Mouse (Mus musculus) urinary bladder, adult 18-20 months (tissue): Measurements from ENCODE around the gene Myh9.

ENCODE experiments used
- DNase-seq, 2 experiments: peaks; one replicate each; pipeline ENCODE4 v3.0.0; 2022; ENCODE audit warnings: low spot score in 2 of 2, mixed read lengths in 2 of 2

Myh9 gene

DNA sequence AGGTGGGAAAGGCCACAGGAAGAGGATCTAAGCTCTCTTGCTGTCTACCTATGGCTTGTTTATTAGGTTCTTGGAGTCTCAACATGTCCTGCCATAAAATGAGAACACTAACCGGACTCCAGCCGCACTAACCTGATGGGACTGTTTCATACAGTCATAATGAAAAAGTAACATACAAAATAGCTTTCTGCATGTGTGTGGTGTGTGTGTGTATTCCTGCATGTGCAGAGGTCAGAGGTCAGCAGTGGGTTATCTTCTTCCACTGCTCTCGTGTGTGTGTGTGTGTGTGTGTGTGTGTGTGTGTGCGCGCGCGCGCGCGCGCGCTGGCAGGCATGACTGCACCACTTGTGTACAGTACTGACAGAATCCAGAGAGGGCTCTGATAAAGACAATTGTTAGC is 13.7 kb downstream of the Myh9 start:
- no peak for DNase-seq

DNA sequence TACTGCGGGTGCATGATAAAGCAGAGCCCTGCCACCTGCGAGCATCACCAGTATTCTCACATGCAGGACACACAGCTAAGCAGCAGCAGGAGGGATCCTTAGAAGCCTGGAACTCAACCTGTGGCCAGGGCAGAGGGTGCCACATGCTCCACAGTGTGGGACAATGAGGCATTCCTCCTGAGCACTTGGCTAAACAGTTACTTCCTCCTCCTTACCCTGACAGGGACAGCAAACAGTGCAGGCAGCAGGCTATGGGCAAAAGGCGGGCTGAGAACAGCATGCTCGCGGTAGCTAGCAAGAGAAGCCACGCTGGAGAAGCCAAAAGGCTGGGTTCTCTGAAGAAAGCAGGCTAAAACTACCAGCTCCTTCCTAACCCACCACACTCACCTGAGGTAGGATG is 14.2 kb downstream of the Myh9 start:
- no peak for DNase-seq

DNA sequence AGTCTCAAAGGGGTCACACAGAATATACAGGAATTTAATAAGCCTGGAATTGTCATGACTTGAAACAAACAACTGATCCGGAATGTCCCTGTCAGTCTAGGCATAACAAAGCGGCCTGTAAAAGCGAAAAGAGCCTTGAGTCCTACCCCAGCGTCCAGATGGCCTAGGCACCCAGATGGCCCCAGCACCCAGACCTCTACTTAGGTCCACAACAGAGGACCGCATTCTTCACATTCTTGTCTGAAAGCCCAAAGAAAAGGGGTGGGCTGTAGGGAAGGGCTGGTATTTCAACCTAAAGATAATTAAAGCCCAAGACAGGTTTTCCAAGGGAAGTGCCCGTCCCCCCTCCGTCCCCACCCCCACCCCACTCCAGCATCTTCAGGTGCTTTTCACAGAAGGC is 14.6 kb downstream of the Myh9 start:
- no peak for DNase-seq

DNA sequence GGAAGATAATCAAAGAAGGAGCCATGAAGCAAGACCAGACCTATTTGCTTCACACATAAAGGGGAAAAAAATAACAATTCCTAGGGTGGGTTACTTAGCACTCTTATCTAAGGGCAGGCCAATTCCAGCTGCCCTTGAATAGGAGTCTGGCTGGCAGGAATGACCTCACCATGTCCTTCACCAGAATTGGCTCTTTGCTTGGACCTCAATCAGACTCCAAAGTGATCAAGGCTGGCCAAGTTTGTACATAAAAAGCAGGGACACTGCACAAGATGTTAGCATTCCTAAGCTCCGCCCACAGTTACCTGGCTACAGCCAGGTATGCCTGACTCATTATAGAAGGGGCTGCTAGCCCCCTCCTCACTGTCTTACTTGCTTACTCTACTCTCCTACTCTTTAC is 16.6 kb downstream of the Myh9 start:
- DNase-seq: no peak

DNA sequence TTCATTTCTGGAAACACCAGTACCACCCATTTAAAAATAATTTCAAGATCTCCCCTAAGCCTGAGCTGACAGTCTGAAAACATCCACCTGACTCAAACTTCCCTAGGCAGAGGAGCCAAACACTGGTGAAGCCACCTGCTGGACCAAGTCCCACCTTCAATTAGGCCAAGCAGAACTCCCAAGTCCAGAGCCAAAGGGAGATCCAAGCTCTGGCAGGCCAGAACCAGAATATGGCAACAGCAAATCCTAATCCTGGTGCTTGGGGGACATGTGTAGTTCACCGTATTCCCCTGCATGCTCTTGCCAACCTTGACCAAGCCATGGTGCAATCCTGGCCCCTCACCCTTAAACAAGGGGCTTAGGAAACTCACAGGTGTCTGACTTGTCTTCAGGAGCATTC is 17.7 kb downstream of the Myh9 start:
- no peak for DNase-seq

DNA sequence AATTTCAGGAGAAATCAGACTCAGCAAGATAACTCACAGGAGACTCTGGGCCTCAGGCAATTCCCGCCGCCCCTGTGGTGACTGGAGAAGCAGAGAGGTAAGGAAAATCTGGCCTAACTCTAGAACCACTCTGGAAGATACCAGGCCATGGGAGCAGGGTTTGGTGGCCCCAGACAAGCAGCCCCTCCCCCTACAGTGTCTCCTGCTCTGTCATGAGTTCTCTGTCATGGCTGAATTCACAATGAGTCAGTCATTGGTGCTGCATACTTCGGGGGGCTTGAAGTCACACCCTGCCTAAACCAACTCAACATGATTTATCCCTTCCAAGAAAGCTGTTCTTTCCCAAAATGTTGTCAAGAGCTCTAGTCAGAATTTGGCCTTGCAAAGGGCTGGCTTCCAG is 18.3 kb downstream of the Myh9 start:
- DNase-seq: no peak

DNA sequence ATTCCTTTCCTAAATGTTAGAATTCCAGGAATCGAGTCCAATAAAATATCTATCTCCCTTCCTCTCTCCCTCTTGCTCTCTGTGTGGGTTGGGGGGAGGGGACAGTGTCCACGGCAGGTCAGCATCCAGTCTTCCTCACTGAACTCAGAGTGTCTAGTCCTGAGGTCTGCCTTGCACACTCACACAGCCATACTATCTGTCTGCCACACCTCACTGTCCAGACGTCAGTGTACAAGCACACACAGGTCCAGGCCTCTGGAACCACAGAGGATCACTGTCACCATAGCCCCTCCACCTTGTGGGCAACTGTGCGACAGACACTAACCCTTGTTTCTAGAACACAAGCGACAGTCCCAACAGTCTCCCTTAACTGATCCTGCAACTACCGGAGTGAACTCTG is 18.8 kb downstream of the Myh9 start:
- no peak for DNase-seq

DNA sequence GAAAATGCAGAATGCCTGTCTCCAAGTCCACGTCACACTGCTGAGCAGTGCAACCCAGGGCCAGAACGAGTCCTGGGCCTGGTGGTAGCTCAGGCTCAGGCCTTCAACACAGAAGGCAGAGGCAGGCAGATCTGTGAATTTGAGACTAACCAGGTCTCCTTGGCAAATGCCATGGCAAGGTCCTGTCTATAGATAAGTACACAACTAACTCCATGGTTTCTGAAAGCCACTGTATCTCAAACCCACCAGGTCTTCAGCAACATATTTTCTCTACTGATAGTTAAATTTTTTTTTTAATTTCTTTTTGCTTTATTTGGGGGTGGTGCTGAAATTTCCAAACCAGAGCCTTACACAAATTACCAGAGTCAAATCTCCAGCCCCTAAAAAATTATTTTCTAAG is 19.3 kb downstream of the Myh9 start:
- no peak for DNase-seq

DNA sequence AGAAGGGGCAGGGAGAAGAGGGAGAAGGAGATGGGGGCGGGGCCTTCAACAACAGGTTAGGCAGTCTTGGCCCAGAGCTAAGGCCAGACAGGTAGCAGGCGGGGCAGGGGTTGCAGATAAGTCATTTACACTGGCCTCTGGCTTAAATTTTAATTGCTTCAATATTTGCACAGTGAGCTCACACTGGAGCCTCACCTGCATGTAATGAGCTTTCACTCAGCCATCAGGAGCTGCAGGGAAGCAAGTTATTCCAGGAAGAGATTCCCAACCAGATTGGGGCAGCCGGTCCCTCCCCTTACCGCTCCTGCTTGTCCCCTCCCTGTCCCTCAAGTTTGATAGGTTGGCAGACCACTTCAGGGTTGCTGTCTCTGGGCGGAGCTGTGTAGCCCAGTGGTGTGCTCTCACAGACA is 19.9 kb downstream of the Myh9 start:
- peak in 1 of 2 experiments; percentile 76 for DNase-seq

DNA sequence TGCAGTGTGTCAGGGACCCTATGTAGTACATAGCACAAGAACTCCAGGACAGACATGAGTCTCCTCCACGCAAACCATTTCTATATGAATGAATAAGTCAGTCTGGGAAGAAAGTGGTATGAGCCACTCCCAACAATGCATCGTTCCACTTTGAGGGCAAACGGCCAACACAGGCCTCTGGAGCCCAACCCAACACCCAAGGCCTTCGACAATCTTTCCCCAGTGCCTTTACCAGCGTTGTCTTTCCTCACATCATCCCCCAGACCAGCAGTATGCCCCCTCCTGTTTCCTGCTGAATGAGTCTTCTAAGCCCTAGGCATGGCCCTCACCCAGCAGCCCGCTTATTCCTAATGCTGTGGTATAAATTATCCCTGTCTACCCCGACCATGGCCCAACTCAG is 20.6 kb downstream of the Myh9 start:
- no peak for DNase-seq

DNA sequence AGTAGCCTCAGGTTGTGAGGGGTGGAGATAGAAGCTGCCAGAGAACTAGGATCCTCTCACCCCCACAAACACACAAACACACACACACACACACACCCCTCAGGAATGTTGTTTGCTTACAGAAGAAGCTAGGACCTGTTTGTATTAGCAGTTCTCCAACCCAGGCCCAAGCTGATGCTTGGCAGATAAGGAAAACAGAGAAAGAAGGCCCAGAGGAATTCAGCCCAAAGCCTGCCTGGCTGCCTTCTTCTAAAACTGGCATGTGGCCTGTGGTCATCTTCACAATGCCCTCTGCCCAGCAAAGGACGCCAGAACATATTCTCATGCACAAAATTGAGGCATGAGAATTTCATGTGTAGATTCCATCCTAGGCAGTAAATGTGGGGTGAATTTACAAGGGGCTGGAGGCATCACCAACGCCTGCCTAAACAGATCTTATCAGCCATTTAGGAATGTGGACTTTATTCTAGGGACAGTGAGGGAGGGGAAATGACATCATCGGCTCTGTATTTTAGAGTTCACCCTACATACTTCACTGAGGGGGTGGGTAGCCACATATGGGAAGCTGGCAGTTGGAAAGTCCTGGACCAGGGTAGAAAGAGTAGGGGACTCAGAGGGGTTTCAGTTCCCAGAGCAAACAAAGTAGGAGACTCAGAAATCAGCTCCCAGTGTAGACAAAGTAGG is 21.4 kb downstream of the Myh9 start:
- DNase-seq: no peak

DNA sequence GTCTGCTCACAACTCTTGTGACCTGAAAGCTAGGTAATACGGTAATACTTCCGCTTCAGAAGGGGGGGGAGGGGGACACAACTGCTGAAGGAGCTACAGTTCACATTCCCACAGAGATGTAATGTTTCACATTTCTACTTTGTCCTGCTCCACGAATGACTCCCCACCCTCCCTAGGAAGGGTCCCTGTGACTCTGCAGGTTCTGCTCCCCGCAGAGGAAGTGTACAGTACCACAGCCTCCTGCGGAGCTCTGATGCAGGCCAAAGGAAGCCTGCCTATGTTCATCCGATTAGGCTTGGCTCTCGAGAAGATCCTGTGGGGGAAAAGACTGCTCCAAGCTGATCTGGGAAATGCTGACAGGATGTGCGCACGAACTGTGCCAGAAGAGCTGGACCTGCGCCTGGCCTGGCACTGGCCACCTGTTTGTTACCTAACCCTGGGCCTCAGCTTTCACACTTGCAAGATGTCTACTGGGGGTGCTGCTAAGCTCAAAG is 22.0 kb downstream of the Myh9 start:
- DNase-seq: peak in 1 of 2 experiments; percentile 56

DNA sequence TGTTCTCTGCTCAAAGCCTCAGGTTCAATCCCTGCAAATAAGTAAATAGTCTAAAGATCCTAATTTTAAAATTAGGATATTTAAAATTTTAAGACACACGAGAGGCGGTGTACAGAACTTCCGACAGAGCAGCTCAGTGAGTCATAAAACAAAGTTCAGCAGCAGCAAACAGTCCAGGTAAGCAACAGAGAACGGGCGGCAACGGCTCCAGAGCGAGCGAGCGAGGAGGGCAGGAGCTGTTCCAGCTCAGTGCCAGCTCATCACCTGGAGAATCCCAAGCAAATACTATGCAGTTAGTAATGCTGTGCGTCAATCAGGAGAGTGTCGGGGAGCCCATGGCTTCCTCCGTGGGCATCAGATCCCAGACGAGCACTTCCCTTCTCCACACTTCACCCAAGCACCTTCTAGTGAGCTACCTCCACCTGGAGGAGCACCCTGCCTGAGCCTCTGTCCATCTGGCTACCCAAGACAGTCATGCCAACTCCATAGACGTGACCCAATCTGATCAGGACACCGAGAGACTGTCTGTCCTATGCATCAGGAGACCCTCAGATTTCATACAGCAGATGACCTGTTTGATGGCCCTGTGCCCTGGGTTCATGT is 23.3 kb downstream of the Myh9 start:
- DNase-seq: no peak

DNA sequence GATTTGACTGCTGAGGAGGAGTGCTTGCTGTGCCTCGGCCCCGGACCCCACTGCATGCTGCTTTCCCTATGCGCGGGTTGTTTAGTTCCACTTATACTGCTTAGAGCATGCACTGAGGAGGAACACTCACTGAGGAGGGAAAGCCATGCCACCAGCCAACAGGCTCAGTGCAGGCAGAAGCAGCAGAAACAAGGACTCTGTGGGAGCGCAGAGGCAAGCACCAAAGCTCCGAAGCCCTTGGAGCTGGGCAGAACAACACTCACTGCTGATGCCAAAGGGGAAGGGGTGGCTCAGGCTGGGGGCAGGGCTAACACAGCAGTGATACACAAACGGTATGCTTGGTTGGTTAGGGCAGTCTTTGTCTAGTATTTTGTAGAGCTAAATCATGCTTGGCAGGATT is 24.6 kb downstream of the Myh9 start:
- DNase-seq: no peak

DNA sequence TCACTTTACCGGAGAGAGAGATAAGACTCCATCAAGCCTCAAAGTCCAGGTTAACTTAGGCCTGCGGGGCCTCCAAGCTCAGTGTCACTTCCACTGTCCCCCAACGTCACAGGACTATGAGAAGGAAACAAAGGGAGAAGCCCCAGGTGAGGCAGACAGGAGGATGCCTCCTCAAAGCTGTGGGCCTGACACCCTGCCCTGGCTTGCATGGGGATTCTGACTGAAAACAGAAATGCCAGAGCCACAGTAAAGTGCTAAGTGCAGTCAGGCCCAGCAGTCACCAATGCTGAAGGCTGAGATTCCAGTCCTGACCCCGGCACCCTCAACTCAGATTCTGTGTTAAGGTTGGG is 25.4 kb downstream of the Myh9 start:
- DNase-seq: no peak

DNA sequence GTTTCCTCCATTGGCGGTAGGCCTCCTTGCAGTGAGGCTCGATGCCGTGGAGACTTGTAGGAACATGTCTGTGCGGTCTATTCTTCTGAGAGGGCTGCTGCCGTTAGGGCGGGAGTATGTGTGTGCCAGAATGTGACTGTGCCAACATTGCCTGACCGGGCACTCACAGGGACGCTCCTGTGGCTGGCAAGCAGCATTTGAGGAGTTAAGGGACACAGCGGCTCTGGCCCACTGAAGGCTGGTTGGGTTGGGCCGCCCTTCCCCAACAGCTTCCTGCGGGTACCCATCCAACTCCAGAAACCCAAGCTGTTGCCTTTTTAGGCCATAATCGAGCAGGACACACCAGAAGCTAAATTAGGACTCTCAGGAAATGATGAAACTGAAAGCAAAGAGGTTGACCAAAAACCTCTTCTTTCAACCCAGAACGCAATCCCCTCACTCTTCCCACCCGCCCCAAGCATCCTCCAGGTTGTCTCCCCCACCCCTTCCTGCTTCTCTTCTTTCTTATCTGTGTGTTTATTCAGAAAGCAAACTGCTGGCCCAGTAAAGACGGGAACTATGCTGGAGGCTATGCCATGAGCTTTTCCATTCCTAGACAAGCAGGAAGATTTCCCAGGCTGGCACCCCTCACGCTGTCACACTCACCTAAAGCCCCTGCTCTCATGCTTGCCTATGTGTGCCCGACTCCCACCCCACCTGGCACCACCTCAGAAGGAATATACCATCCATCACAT is 25.9 kb downstream of the Myh9 start:
- DNase-seq: peak in 1 of 2 experiments; percentile 71

DNA sequence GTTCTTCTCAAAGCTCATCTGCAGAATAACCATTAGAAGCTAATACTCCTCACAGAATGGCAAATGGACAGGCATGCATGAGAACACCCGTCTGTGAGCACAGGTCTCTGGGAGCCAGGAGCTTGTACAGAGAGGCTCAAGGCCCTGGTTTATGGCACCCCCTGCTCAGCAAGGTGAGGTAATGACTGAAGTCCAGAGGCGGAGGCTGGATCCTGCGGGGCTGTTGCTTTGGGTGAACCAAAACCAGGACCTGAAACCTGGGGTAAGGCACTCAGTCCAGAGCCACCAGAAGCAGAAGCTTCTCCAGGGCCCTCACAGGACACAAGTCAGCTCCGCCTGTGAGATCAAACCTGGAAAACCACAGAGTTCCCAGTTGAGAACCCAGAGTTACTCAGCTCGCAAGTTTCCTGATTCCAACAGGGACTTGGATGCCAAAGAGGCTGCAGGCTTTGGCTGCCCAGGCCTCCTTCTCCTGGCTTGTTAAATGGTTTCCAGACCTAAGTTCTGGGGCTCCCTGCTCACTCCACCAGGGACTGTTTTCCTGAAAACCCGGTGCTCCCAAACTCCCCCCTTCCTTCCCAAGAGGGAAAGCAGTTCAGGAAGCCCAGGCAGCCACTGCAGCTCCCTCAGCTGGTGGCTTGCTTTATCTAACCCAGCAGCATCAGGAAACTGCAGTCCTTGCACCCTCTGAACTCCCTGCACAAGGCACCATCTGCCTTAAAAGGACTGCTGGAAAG is 28.2 kb downstream of the Myh9 start:
- no peak for DNase-seq

DNA sequence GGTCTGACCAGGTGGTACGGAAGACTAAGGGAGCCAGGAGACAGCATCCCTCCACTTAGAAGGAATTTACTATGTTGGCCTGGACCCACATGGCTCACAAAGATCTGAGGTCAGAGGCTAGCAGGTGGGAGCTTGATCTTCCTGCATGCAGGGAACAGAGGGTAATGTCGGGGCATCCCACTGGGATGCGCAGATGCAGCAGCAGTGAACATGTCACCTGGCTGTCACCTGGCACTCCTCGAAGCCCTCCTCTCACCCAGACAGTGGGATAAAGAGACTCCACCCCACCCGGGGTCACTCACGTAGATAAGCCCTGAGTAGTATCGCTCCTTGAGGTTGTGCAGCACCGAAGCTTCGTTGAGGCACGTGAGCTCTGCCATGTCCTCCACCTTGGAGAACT is 29.4 kb downstream of the Myh9 start:
- DNase-seq: no peak

DNA sequence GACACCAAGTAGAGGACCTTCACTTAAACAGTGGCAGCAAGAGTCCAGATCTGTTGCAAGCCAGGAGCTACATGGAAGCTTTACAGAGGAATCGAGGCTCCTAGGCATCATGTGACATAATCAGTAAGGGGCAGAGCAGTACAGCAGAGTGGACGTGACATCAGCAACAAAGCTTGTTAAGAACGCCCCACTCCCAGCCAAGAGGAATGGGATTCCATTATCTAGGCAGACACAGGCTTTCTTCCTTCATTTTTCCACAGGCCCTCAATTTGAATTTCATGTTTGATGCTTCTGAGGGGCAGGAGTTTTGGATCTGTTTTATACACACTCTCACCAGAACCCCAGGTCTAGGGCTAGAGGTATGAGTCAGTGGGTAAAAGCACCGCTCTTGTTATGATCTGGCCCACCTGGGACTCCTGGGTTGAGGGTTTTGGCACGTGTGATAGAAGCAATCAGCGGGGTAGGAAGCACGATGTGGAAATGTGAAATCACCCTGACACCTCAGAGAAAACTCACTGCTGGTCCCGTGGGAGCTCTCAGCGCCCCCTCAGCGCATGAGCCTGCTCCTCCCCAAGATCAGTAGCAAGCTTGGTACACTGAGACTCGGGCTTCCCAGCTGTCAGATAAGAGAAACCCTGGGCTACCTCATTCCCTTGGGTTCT is 30.7 kb downstream of the Myh9 start:
- DNase-seq: no peak

DNA sequence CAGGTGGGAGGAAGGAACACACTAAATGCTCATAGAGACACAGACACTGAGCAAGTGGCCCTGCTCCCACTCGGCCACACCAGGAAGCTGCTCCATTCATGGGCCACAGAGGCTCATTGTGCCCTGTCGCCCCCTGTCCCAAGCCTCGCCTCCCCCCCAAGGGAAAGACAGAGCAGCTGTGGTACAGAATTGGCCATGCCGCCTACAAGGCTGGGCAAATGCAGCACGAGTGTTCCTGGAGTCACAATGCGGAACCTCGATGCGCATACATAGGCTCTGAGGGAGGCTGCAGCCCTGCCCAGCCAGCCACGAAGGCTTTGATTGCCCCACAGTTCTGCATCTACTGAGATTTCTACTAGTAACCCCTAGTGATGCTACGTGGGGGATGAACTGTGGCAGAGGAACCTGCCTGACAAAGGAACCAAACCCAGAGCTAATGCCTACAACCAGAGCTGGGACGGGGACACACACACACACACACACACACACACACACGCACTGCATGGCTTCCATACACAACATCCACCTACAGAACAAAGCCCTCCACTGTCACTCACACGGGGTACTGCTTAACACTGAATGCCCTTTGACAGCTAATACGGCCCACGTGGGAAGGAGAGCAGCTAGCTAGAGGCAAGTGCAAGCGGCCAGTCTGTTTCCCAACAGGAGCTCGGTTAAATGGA is 31.4 kb downstream of the Myh9 start:
- DNase-seq: no peak

DNA sequence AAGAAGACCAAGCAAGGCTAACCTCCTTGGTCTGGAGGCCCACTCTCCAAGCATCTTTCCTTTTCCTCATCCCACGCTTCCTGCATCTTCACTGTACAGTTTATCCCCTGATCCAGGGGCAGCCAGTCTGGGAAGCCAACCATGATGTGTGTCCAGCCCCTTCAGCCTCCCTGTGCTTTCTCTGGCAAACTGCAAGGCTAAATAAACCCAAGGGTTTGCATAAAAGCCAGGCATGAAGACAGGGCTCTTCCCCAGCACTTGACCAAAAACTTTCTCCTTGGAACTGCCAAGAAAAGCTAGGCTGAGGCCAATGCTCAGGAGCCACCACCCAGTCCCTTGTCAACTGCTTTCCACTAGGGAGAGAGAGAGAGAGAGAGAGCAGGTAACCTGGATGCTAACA is 32.5 kb downstream of the Myh9 start:
- no peak for DNase-seq

DNA sequence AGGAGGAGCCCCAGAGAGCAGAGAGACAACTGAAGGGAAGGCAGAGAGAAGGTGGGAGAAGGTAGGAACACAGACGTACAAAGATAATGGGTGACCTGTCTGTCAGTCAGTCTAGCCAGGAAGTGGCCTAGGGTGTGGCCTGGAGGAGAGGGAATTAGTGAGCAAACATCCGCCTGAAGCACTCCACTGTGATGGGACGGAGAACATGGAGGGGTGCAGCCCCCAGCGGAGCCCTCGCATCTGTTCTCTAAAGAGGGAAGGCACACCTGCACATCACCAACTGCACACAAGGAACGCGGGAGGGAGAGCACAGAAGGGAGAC is 34.8 kb downstream of the Myh9 start:
- DNase-seq: no peak
